Mouse (Mus musculus) kidney, embryonic 16.5 days (tissue): Measurements from ENCODE around the gene Frmpd2. TPM values are rescaled to one million over a fixed set of nuclear protein-coding genes. Genes with fewer than 3 reads are reported as not detected.

ENCODE experiments used
- ATAC-seq: fragments of 200-750 bp; cut with Nextera tagmentation; 2 replicates; pipeline ENCODE4 v1.8.0; 2017; ENCODE audit warnings: moderate TSS enrichment; ENCODE audit not compliant: low FRiP score, low TSS enrichment
- H3K27ac ChIP-seq: fragments of 300-500 bp; sonication (generic); 2 replicates; pipeline ENCODE4 v1.5.1; 2014; ENCODE audit warnings: low read length
- H3K27me3 ChIP-seq: fragments of 300-500 bp; sonication (generic); 2 replicates; pipeline ENCODE4 v1.6.1; 2014; ENCODE audit warnings: low read length, control low read depth, mixed read lengths; ENCODE audit not compliant: insufficient read depth
- H3K36me3 ChIP-seq: fragments of 300-500 bp; sonication (generic); 2 replicates; pipeline ENCODE4 v1.6.1; 2014; ENCODE audit warnings: low read length, control low read depth, mixed read lengths; ENCODE audit not compliant: insufficient read depth
- H3K4me1 ChIP-seq: fragments of 300-500 bp; sonication (generic); 2 replicates; pipeline ENCODE4 v1.6.1; 2014; ENCODE audit warnings: low read length, control low read depth, mixed read lengths; ENCODE audit not compliant: insufficient read depth
- H3K4me2 ChIP-seq: fragments of 300-500 bp; sonication (generic); replicated peaks from 2 replicates; pipeline ENCODE4 v1.6.1; 2014; ENCODE audit warnings: low read depth, low read length
- H3K4me3 ChIP-seq: fragments of 300-500 bp; sonication (generic); 2 replicates; pipeline ENCODE4 v1.5.1; 2014; ENCODE audit warnings: mild to moderate bottlenecking, low read length
- H3K9ac ChIP-seq: fragments of 300-500 bp; sonication (generic); replicated peaks from 2 replicates; pipeline ENCODE4 v1.6.1; 2014; ENCODE audit warnings: low read length
- H3K9me3 ChIP-seq: fragments of 300-500 bp; sonication (generic); 2 replicates; pipeline ENCODE4 v1.6.1; 2016; ENCODE audit warnings: low read length, control low read depth
- WGBS: fragments of 180-500 bp; shearing (Covaris S2); extraction: QIAGEN DNeasy Blood & Tissue Kit; methylation state at CpG from one replicate; pipeline ENCODE4 v1.1.7; 2014; 5-methylcytosine and 5-hydroxymethylcytosine counted together
- polyA plus RNA-seq: library from polyadenylated mRNA; unstranded; fragments of >200 nt; fragmentation: Nextera tagmentation; extraction: Ambion mirVana; gene quantifications from 2 replicates; pipeline ENCODE4 v1.2.1, GENCODE M21; 2015

Frmpd2 gene
- polyA plus RNA-seq, 1 experiment from 2014 or later, result 0.02 TPM

DNA sequence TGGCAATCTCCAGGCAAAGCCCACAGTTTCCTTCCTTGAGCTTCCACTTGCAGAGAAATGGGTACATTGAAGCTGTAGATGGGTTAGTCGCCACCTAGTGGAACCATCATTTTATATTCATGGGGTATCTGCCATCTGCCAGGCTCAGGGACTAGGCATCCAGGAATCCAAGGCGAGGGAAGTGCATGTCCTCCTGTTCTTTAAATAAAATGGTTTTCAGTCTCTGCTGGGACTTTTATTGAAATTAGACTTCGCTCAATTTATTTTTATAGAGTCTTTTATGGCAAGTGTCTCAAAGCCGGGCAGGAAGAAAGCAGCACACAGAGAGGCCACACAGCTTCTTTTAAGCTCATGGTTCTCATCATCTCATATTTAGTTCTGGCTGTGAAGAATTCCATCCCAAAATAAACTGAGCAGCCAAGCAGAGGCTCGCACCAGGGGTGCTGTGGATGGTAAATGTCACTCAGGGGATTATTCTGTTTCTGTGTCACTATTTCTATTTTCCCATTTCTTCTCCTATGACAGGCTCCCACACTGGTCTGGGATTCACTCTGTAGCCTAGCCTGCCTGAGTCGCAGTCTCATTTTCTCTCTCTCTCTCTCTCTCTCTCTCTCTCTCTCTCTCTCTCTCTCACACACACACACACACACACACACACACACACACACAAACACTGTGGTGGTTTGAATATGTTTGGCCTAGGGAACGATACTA lies 108.4 kb downstream of the Frmpd2 start:
- Histone ChIP-seq H3K9me3 (no peaks in the 10 kb centered on the region; the same call in 1 of the 2 replicates), H3K4me3 (no peak overlapping the region), H3K36me3 (no peaks in the 10 kb centered on the region), H3K27ac (no peak overlapping the region), H3K9ac (no peak overlapping the region), H3K4me1 (no peaks in the 10 kb centered on the region), H3K27me3 (no peaks in the 10 kb centered on the region), H3K4me2 (no peak overlapping the region)
- ATAC-seq, result no peak
- 64% methylated on average over 7 of the region's 7 CpGs for WGBS

DNA sequence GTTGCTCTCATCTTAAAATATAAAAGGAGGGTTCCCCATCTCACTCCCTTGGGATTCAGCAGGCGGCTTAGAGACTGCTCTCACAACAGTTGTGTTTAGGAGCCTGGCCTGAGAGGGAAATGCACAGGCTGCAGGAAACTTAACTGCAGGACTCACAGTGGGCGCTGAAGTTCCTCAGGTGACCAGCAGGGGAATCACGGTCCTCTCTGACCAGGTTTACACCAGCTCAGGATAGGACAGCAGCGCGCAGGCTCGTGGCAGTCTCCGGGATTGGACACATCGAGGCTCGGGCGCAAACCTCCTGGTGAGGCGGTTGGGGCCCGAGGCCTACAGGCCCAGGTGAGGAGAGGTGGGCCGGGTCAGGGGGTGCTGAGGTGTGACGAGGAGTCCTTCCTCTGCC lies 117.5 kb downstream of the Frmpd2 start, which contains the start of gene Ptpn20:
Gene Ptpn20 (plus strand): TSS at position 257 of the 400 bp plus-strand sequence.
- H3K4me1 ChIP-seq, result no peaks in the 10 kb centered on the region

DNA sequence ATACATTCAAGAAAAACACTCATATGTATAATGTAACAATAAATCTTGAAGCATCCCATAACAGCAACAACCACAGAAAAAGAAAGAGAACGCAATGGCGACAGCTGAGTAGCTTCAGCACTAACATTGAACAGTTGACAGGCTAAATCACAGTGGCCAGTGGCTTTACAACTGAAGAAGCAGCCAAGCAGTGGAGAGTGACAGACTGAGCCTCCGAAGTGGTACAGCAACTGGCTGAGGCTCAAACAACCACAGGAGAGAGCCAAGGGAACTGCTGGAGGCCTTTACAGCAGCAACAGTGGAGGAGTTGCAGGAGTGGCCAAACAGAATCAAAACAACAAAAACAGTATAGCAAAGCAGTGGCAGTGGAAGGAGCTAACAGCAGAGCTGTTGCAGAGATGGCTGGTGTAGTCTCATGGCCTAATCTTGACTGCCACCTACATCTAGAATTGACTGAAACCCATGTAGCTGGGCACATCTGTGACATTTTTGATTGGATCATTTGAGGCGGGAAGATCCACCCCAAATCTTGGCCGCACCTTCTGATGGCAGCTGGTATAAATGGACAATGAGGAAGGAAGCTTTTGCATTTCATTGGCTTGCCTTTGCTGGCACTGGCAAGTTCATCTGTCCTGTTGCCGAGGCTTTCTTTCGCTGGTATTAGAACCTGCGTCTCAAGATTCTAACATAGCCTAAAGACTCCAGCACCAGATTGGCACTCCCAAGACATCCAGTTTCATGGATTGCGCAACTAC lies 127.1 kb downstream of the Frmpd2 start:
- no peak overlapping the region for H3K4me2 ChIP-seq
- no peaks in the 10 kb centered on the region for H3K9me3 ChIP-seq
- no peak overlapping the region for H3K27ac ChIP-seq
- WGBS, result 88% methylated on average over 9 of the region's 9 CpGs
- H3K27me3 ChIP-seq, result no peaks in the 10 kb centered on the region
- no peaks in the 10 kb centered on the region for H3K4me1 ChIP-seq
- no peaks in the 10 kb centered on the region for H3K36me3 ChIP-seq
- H3K9ac ChIP-seq, result no peak overlapping the region
- H3K4me3 ChIP-seq, result no peak overlapping the region
- ATAC-seq, result no peak

More for the DNA sequence above, 117.5 kb downstream of the Frmpd2 start, which contains the start of gene Ptpn20:
- H3K4me2 ChIP-seq, result no peak within 1 kb of the TSS
- H3K27ac ChIP-seq, result no peak within 1 kb of the TSS
- H3K36me3 ChIP-seq, result no peaks in the 10 kb centered on the region
- no peaks in the 10 kb centered on the region; the same call in 1 of the 2 replicates for H3K9me3 ChIP-seq
- no peak within 1 kb of the TSS for H3K9ac ChIP-seq
- H3K4me3 ChIP-seq, result no peak within 1 kb of the TSS
- H3K27me3 ChIP-seq, result no peaks in the 10 kb centered on the region
- peak; percentile 39; the same call in 1 of the 2 replicates for ATAC-seq
- 56% methylated on average over 14 of the region's 14 CpGs for WGBS

DNA sequence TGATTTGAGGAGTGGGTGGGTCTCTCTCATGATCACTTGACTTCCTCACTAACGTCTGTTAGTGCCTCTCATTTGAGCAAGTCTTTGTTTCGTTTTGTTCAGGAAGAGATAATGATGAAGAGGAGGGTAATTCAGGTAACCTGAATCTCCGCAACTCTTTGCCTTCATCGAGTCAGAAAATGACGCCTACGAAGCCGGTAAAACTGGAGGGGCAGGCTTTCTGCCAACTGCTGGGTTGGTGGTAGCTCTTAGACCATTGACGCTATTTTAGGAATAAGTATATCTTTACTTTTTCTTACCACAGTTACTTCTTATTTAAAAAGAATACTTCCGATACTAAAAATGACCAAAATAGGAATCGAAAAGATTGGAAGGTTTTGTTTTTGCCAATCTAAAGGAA lies 135.9 kb downstream of the Frmpd2 start:
- 80% methylated on average over 10 of the region's 10 CpGs for WGBS
- ATAC-seq, result no peak
- no peak overlapping the region for H3K4me2 ChIP-seq
- no peak overlapping the region for H3K9ac ChIP-seq
- no peak overlapping the region for H3K4me3 ChIP-seq
- no peaks in the 10 kb centered on the region for H3K9me3 ChIP-seq
- no peak overlapping the region for H3K27ac ChIP-seq
- H3K27me3 ChIP-seq, result no peaks in the 10 kb centered on the region
- H3K4me1 ChIP-seq, result no peaks in the 10 kb centered on the region
- no peaks in the 10 kb centered on the region for H3K36me3 ChIP-seq

Other genes starting within 250 kb of the Frmpd2 start
- 15.2 and 18.3 TPM in 2 replicates for gene Mapk8, start 24.5 kb upstream of the Frmpd2 start, polyA plus RNA-seq
- 0.12 TPM in 1 of 2 replicates, not detected in the other for gene Ptpn20, start 117.5 kb downstream of the Frmpd2 start, polyA plus RNA-seq